Mouse (Mus musculus) myocyte (in vitro differentiated cells): ENCODE results near the gene Usf3. TPM values are rescaled to one million over a fixed set of nuclear protein-coding genes. Genes with fewer than 3 reads are reported as not detected.
A peak's percentile ranks its signal among the peaks of the same experiment; 100 is the strongest.

Experiments used
- H3K27me3 ChIP-seq: one replicate; pipeline ENCODE4 v1.6.1; 2011; ENCODE audit not compliant: control insufficient read depth, insufficient read depth, insufficient read length
- H3K36me3 ChIP-seq: one replicate; pipeline ENCODE4 v1.6.1; 2011; ENCODE audit not compliant: control insufficient read depth, insufficient read depth
- H3K4me2 ChIP-seq: one replicate; pipeline ENCODE4 v1.6.1; 2011; ENCODE audit warnings: low read depth, control low read depth
- H3K4me3 ChIP-seq: one replicate; pipeline ENCODE4 v1.5.1; 2011; ENCODE audit warnings: mild to moderate bottlenecking, control low read depth, moderate library complexity
- H3K79me2 ChIP-seq: one replicate; pipeline ENCODE4 v1.6.1; 2011; ENCODE audit not compliant: control insufficient read depth, insufficient read depth
- H3ac ChIP-seq: one replicate; pipeline ENCODE4 v1.6.1; 2011; ENCODE audit not compliant: control insufficient read depth, insufficient read length
- CEBPB ChIP-seq: IDR thresholded peaks from 2 replicates; pipeline ENCODE4 v1.6.1; 2011; ENCODE audit warnings: mild to moderate bottlenecking, moderate library complexity; ENCODE audit not compliant: poor library complexity, insufficient read depth, severe bottlenecking
- E2F4 ChIP-seq: IDR thresholded peaks from one replicate; pipeline ENCODE4 v1.6.1; 2011; ENCODE audit warnings: mild to moderate bottlenecking, control low read depth, moderate library complexity; ENCODE audit not compliant: insufficient read depth
- MAX ChIP-seq: IDR thresholded peaks from one replicate; pipeline ENCODE4 v1.6.1; 2011; ENCODE audit warnings: low read depth, mild to moderate bottlenecking, control low read depth
- MYOD1 ChIP-seq, 3 experiments: IDR thresholded peaks; one replicate each; pipeline ENCODE4 v1.6.1; 2011; ENCODE audit warnings: control low read depth in 2 of 3, low read depth in 2 of 3, mild to moderate bottlenecking in 2 of 3, moderate library complexity in 1 of 3; ENCODE audit not compliant: insufficient read length in 2 of 3, control insufficient read depth in 1 of 3
- MYOG ChIP-seq, 3 experiments: IDR thresholded peaks; one replicate each; pipeline ENCODE4 v1.6.1; 2011; ENCODE audit warnings: control low read depth in 2 of 3, low read depth in 2 of 3, mild to moderate bottlenecking in 2 of 3; ENCODE audit not compliant: insufficient read length in 2 of 3, control insufficient read depth in 1 of 3, insufficient read depth in 1 of 3
- POLR2A ChIP-seq: IDR thresholded peaks from one replicate; pipeline ENCODE4 v1.6.1; 2011; ENCODE audit warnings: low read depth, mild to moderate bottlenecking, control low read depth, moderate library complexity; ENCODE audit not compliant: insufficient read length
- POLR2AphosphoS2 ChIP-seq: IDR thresholded peaks from one replicate; pipeline ENCODE4 v1.6.1; 2011; ENCODE audit warnings: low read depth, control low read depth; ENCODE audit not compliant: insufficient read length
- REST ChIP-seq: IDR thresholded peaks from one replicate; pipeline ENCODE4 v1.6.1; 2011; ENCODE audit warnings: mild to moderate bottlenecking, control low read depth, moderate library complexity; ENCODE audit not compliant: insufficient read depth, insufficient read length
- SRF ChIP-seq: IDR thresholded peaks from one replicate; pipeline ENCODE4 v1.6.1; 2011; ENCODE audit warnings: low read depth; ENCODE audit not compliant: control insufficient read depth, insufficient read length
- TCF12 ChIP-seq: IDR thresholded peaks from one replicate; pipeline ENCODE4 v1.6.1; 2011; ENCODE audit warnings: mild to moderate bottlenecking, control low read depth; ENCODE audit not compliant: poor library complexity, insufficient read depth, severe bottlenecking
- TCF3 ChIP-seq: IDR thresholded peaks from one replicate; pipeline ENCODE4 v1.6.1; 2011; ENCODE audit warnings: low read depth, control low read depth; ENCODE audit not compliant: insufficient read length
- USF1 ChIP-seq: IDR thresholded peaks from one replicate; pipeline ENCODE4 v1.6.1; 2011; ENCODE audit warnings: low read depth, mild to moderate bottlenecking, control low read depth, moderate library complexity
- polyA plus RNA-seq: library from polyadenylated mRNA; unstranded; fragments of >200 nt; fragmentation: generic; extraction: Trizol; gene quantifications from one replicate; pipeline ENCODE4 v1.2.1, GENCODE M21; 2012; ENCODE audit warnings: missing spikeins

Gene Usf3
- polyA plus RNA-seq: 3.5 TPM

DNA sequence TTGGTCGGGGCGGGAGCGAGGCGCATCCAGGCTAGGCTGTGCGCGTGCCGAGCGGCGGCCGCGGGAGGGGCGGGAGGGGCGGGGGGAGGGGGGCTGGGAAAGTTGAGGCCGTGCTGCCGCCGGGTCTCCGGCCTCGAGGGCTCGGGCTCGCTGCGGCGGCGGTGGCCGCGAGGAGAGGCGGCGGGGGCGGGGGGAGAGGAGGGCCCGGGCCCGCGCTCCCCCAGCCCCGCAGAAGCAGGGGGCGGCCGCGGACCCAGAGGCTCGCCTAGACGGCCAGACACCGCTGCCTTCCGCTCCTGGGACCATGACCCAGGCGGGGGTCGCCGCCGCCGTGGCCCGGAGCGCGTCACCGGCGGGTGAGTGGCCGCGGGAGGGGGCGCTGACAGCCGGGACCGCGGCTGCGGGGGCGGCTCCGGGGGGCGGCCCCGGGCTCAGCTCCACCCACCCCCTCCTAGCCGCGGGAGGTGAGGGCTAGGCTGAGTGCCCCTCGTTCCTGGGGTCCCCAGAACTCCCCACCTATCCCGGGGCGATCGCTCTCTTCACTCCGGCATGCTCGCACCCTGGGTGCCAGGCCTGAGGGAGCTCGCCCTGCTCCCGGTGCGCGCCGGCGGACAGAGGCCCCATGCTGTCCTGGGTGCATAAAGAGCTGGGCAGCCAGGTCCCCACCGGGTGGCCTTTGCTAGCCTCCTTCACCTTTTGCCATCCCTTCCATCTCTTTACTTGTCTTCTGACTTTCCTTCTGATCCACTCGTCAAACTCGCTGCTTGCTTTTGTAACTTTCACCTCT, at the start of gene Usf3:
Gene Usf3, plus strand, starts transcription at position 92 of the 787 bp plus-strand sequence.
- Histone ChIP-seq H3K79me2 (peaks cover 36% of the 10 kb centered on the region), H3K36me3 (no peaks in the 10 kb centered on the region), H3K27me3 (no peaks in the 10 kb centered on the region), H3ac (peak within 1 kb of the TSS; percentile 54), H3K4me2 (peak within 1 kb of the TSS; percentile 93), H3K4me3 (peak within 1 kb of the TSS; percentile 36)
- TF ChIP-seq POLR2A: peak; percentile 24
- no peak for TF ChIP-seq MYOD1 (IDR thresholded peaks at IDR 0.05; ENCODE audit: control insufficient read depth in 1 of 3, insufficient read length in 2 of 3, low read depth in 2 of 3)

- Histone ChIP-seq H3ac (no peak overlapping the region), H3K4me2 (peak overlapping the region; percentile 86), H3K4me3 (no peak overlapping the region), H3K27me3 (no peaks in the 10 kb centered on the region), H3K79me2 (peaks cover 62% of the 10 kb centered on the region), H3K36me3 (no peaks in the 10 kb centered on the region)
- no peak for TF ChIP-seq TCF12
Observed at GRCm38 (mm10) chr16:44123786-44124185, 49.3 kb upstream of the Usf3 start.

GRCm38 (mm10) chr16:44124713-44125112, 48.3 kb upstream of the Usf3 start:
- Histone ChIP-seq H3K4me2 (peak overlapping the region; percentile 86), H3K79me2 (peaks cover 61% of the 10 kb centered on the region), H3K27me3 (no peaks in the 10 kb centered on the region), H3ac (no peak overlapping the region), H3K4me3 (no peak overlapping the region), H3K36me3 (no peaks in the 10 kb centered on the region)
- TF ChIP-seq TCF12 (no peak), USF1 (no peak), MAX (no peak), SRF (no peak), MYOG (IDR thresholded peaks at IDR 0.05; ENCODE audit: control insufficient read depth in 1 of 3, insufficient read depth in 1 of 3, insufficient read length in 2 of 3, low read depth in 2 of 3) (no peak), E2F4 (no peak)

DNA sequence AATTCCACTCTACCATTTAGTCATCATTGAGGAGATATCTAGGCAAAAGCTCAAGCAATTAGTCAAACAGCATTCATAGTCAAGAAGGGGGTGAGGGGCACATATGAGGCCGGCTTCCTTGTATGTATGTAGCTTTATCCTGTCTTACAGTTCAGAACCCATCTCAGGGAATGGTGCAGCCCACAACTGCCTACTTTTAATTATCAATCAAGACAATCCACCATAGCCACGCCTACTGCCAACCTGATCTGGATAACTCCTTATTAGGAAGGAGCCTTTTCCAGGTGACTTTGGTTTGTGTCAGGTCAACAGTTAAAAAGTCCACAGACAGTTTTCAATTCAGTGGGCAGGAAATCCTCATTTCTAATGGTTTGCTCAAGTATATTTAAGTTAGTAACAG, 47.6 kb upstream of the Usf3 start:
- Histone ChIP-seq H3K79me2 (peaks cover 63% of the 10 kb centered on the region), H3K27me3 (no peaks in the 10 kb centered on the region), H3K4me2 (peak overlapping the region; percentile 69), H3ac (no peak overlapping the region), H3K4me3 (no peak overlapping the region), H3K36me3 (no peaks in the 10 kb centered on the region)
- TF ChIP-seq MYOG (IDR thresholded peaks at IDR 0.05; ENCODE audit: control insufficient read depth in 1 of 3, insufficient read depth in 1 of 3, insufficient read length in 2 of 3, low read depth in 2 of 3): no peak
- TF ChIP-seq MYOD1 (IDR thresholded peaks at IDR 0.05; ENCODE audit: control insufficient read depth in 1 of 3, insufficient read length in 2 of 3, low read depth in 2 of 3): no peak
- no peak for TF ChIP-seq MAX
- TF ChIP-seq TCF12: no peak
- no peak for TF ChIP-seq TCF3
- TF ChIP-seq SRF: no peak
- no peak for TF ChIP-seq POLR2A
- TF ChIP-seq E2F4: no peak
- TF ChIP-seq REST: no peak
- TF ChIP-seq CEBPB: no peak
- TF ChIP-seq USF1: no peak
- no peak for TF ChIP-seq POLR2AphosphoS2

- H3ac ChIP-seq: no peak overlapping the region
- H3K4me3 ChIP-seq: no peak overlapping the region
- no peaks in the 10 kb centered on the region for H3K27me3 ChIP-seq
- peak overlapping the region; percentile 69 for H3K4me2 ChIP-seq
- TF ChIP-seq TCF3 (peak; percentile 19), TCF12 (peak; percentile 77), REST (no peak), MYOG (IDR thresholded peaks at IDR 0.05; ENCODE audit: control insufficient read depth in 1 of 3, insufficient read depth in 1 of 3, insufficient read length in 2 of 3, low read depth in 2 of 3) (peak in 1 of 3 experiments; percentile 76), MYOD1 (IDR thresholded peaks at IDR 0.05; ENCODE audit: control insufficient read depth in 1 of 3, insufficient read length in 2 of 3, low read depth in 2 of 3) (peak; percentile 56 to 94 (median 91))
- H3K79me2 ChIP-seq: peaks cover 65% of the 10 kb centered on the region
- H3K36me3 ChIP-seq: no peaks in the 10 kb centered on the region
Observed at GRCm38 (mm10) chr16:44126437-44126836, 46.6 kb upstream of the Usf3 start.
